Mouse (Mus musculus) WW6 (cell line): ENCODE data around the gene Gna14.

ENCODE experiments used
- DNase-seq: peaks from one replicate; pipeline ENCODE4 v3.0.0-alpha.2; 2013; ENCODE audit warnings: low read depth, low spot score

The Gna14 gene

DNA sequence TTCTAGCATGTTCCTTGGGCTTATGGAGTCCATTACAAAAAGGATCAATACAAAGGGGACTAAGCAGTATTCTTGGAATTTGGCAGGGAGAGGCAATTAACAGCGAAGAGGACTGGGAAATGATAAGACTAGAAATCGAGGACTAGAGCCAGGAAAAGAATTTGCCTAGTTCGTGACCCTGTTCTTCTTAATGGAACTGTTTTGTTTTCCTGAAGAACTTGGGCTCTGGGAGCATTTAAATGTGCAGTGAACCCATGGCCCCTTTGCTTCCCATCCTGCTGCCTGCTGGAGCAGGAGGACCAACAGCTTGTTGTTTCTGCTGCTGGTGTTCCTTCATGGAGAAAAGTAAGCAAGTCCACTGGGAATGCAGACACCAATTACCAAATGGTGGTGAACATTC is 15.3 kb downstream of the Gna14 start:
- DNase-seq = no peak

DNA sequence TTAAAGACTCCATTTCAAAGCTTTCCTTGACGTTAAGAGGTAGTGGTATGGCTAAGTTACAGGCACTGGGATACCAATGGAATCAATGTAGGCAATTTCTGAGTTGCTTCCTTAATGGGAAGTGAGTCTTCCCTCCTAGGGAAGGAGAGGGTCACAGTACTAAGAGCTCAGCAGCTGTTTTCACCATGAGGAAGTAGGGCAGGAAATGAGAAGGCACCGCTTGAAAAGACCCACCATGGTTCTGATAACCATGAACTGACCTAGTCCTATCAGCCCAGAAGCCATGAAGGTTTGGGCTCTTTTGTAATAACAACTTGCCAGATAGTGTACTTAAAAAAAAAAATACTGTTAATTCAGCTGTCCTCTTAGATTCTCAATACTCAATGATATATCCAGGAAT is 20.6 kb downstream of the Gna14 start:
- DNase-seq = no peak

DNA sequence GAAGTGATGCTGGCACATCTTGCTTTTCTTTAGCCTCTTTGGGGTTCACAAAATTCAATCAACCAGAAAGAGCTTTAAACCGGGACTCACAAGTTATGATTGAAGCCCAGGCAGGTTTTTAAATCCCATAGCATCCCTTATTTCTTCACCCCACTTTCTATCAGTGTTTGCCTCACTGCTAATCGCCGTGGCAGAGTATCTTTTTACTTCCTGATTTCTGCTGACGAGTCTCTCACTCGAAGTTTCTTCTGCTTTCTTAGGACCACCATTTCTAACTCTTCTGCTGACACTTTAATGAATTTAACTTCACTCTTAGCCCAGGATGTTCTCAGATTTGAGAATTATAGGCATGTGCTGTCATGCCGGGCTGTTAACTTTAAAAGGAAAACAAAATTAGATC is 21.6 kb downstream of the Gna14 start:
- no peak for DNase-seq

DNA sequence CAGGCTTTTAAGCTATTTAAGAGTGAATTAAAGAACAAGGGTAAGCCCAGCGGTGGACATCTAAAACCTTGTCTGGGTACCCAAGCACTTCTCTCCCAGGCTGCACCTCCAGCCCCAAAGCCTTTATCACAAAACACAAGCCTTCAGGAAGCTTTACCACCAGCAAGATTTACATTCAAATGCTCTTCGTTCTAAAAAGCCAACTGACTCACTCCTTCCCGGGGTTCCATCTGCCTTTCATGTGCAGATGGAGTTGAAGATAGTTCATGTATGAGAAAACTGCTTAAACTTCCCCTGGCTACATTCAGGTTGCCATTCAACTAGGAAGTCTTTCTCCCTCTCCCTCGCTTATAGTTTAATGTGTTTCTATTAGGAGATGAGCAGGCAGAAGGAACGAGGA is 23.8 kb downstream of the Gna14 start:
- no peak for DNase-seq

DNA sequence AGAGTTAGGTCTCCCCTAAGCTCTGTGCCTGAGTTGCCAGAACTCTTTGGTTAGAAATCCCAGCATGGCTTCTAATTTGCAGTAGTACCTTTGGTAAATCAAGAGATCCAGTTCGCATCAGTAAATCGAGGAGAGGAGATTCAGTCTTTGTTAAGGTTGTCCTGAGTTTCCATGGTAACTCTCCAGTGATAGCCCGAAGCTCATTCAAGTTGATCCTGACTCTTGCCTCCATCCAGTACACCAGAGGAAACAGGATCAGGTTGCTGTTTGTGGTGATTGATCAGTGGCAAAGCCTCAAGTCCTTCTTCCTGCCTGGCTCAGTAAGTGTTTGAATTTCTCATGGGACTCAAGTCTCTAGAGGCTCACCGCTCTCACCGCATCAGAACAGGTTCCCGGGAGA is 24.7 kb downstream of the Gna14 start:
- no peak for DNase-seq

DNA sequence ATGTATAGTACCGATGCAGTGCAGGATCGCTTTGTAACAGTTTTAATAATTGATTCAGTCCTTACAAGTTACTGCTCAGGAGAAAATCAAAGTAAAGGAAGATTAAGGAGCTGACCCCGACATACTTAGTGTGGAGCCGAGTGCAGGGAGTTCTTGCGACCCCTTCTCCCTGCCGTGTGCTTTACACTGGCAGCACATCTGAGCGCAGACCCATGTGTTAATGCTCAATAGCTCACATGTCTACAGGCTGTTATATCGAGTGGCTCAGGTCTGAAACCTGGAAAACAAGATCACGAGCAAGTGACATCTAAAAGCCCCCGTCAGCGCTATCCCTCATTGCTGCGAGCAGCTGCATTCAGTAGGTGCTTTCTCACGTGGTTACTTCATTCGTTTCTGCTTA is 25.3 kb downstream of the Gna14 start:
- no peak for DNase-seq

DNA sequence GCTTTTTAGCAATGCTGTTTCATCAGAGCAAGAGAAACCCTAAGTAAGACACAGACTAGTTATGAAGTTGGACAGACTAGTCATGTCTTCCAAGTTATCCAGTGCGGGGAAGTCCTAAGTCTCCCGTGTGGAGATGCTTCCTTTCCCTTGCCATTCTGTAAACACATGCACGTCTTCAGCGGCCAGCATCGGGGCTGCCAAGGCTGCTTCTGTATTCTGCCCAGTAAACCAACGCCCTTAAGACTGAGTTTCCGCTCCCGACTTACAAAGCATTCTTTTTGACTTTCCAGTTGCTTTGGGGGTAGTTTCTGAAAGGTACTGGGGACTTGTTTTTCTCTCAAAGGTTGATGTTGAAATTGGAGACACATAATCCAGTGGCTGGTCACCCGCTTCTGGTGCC is 26.9 kb downstream of the Gna14 start:
- no peak for DNase-seq

DNA sequence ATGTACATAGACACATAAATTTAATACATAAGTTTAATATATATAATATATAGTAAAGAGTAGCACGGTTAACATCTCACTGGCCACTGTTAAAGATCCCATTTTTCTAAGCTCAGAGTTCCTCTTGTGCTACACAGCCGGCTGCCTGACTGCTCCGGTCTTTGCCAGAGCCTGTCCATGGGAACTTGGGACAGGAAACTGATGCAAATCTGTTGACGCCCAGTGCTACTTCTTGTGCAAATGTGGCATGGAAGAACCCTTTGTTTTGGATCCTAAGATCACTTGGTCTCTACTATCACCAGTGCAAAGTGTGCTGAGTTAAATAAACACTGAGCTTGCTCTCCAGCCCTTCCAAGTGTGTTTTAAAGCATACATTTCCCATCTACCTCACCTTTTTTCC is 29.2 kb downstream of the Gna14 start:
- no peak for DNase-seq

DNA sequence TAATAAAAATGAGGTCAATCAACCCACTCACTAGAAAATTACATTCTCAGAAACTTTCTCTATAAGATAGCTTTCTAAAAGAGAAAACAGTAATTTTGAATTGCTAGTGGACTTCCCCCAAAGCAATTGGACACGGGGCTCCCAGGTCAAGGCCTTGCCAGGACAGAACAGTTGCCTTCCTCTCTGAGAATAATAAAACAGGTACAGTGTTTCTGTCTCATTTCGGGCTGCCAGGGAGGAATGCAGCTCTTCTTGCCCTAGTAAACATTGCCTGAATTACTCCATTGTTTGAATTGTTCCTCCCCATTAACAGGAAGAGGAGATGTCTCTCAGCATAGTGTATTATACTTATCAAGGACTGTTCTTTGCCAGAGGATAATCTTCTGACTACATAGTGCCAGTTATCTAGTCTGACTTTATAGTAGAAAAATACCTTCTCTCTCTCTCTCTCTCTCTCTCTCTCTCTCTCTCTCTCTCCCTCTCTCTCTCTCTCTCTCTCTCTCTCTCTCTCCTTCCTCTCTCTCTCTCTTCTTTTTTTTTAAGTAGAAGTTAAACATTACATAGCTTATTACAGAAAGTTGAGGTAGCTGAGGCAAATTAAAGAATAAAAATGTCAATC is 33.3 kb downstream of the Gna14 start:
- DNase-seq = no peak

DNA sequence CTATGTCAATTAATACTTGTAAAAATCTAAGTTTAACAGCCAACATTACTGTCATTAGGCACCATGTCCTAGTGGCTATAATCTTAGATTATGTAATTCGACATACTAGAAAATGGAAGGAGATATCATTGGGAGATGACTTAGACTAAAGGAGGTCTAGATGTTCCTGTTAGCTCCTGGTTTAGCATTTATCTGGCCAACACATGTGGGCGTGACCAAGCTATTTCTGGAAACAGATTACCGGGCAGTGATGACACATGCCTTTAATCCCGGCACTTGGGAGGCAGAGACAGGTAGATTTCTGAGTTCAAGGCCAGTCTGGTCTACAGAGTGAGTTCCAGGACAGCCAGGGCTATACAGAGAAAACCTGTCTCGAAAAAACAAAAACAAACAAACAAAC is 37.1 kb downstream of the Gna14 start:
- DNase-seq = no peak

DNA sequence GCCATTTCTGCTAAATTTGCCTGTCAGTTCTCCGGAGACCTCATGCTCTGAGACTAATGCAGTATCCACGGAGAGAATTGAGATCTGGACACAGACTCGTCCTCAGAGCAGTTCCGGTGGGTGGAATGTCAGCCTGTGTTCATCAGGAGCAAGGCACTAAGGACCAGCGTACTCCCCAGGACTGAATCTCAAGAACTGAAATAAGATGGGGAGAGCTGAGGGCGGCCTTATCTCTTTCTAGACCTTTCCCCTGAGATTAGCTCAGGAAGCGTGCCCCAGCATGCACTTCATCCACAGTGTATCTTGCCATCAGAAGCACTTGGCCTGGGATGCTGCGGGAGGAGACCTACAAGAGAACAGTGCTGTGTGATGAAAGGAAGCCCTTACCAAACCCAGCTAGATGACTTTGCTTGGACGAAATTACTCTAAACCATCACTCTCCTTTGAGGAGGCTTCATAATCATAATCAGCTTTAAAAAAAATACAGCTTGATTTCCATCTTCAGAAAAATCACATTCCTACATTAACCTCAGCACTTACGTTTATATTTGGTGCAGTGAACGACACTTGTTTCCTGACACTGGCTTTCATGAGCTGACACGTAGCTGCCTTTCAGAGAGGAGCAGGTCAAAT is 41.9 kb downstream of the Gna14 start:
- DNase-seq = no peak

DNA sequence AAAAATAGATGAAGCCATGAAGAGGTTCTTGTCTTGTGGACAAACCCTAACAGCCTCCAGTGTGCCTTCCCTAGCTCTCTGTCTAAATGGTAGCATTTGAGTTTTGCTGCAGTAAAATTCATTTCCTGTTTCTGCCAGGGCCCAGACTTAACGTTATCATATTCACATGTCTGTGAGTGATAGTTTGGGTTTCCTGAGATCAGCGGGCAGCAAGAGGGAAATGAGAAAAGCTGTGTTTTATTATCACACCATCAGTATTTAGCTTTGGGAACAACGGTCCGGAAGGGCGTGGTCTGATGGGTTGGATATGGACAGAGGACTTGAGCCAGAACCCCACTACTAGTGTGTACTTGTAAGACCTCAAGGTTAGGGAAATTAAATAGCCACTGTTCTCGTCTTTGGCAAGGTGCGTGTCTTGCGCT is 42.6 kb downstream of the Gna14 start:
- no peak for DNase-seq

DNA sequence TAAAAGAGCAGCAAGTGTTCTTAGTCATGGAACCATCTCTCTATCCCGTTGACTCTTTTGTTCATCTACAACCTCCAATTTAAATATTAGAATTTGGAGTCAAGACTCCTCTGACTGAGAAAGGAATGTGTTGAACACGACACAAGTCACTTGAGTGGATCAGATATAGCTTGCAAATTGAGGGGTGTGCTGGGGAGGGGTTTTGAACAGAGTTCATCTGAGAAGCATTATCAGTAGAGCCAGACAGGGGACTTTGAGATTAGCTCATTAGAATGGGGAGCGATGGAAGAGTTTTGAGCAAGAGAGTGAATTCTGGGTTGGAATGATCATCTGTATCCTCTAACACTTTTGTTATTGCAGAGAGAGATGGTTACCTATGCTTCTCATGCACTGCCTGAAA is 46.5 kb downstream of the Gna14 start:
- no peak for DNase-seq

DNA sequence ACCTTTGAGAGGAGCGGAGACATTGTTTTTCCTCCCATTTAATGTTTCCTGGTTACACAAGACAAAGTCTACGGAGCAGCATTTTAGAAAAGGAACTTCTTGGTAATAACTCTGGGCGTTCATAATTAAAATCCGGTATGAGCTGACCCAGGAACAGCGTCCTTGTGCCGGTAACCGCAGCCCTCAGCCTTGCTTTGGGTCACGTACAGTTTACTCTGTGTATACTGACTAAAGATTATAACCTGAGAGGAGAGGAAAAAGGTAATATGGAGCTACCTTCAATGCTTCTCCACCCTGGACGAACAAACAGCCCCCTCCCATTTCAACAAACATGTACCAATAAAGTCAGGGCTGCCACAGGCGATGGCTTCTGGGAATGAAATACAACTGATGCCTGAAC is 48.7 kb downstream of the Gna14 start:
- DNase-seq = no peak

DNA sequence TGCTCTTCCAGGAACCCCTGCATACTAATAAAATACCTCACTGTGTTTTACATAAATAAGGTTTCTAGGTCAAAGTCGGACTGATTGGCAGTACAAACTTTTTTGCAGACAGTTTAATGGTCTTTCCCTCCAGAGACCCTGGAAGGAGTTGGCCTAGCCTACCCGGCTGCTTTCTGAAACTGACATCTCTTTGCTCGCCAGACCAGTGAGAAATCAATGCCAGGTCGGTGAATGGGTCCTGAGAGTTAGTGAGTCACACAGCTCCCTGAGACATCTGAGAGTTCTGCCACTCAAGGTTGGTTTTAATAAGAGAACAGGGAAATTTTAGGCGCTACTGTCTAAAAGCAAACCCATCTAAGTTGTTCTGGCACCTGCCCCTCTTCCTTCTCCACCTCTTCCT is 49.1 kb downstream of the Gna14 start:
- DNase-seq = no peak

DNA sequence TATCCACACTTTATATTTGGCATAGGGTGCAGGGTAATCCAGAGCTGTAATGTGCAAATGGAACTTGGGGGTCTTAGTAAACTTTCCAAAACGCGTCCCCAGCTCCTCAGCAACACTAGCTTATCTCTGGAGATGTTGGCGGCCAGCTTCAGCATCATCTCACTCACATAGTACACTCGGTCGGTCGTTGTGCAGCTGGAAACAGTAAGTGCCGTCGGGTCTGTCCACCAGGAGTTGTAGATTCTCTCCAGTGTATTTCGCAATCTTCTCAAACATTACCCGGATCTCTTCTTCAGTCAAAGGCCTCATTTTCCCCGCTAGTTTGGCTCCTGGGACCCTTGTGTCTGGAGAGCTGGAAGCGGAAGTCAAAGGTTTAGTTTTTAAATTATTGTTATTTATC is 55.2 kb downstream of the Gna14 start:
- DNase-seq = no peak

DNA sequence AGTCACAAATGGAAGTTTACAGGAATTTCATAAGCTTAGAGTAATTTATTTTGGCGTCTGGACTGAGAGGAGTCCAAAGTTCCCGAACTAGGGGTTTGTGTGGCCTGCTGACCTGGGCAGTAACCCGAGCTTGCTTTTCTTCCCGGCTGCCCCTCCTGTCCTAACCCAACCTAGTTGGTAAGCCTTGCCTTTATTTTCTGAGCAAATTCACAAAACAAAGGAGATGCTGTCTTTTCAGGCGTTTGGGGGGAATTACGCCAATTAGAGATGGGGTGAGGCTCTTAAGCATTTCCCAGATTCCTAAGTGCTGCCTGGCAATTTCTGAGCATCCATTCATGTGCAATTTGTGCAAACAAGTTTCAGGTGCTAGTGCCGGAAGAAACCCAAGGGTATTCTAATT is 55.9 kb downstream of the Gna14 start:
- DNase-seq = peak; percentile 13

DNA sequence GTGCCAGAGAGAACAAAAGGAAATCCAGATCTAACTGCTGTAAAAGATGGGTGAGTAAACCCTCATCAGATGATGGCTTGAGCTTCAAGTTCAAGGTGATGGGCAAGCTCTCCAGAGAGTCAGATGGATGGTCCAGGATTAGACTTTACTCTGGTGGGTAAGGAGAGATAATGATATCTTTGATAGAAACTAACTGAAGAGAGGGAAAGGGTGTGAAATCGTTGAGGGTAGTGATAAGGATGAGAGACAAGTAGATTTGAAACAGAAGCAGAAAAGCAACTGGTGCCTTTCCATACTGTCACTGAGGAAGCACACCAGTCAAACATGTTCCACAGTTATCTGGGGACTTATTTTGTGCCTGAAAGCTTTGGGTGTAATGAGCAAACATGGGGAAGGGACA is 56.9 kb downstream of the Gna14 start:
- no peak for DNase-seq

DNA sequence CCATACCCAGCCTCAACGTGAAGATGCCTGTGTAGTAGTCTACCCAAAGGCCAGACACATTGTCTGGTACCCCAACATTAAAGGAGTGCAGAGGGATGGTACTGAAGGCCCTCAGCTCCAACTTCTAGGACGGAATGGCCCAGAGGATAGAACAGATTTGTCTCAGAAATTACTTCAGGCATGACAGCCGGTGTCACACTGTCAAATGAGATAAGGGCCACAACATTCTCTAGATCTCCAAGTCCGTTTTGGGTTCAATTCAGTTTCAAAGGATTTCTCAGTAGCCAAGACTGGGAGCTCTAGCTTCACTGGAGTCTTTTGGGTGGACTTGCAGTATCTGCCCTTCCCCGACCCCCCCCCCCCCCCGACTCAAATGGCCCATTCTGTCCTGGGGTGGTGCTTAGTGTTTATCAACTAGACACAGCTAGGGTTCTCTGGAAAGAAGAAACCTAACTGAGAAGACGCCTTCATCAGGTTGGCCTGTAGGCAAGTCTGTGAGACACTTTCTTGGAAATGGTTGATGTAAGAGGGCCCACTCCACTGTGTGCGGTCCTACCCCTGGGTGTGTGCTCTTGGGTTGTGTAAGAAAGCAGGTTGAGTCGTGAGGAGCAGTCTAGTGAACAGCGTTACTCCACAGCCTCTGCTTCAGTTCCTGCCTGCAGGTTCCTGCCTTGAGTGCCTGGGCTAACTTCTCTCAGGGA is 59.4 kb downstream of the Gna14 start:
- no peak for DNase-seq

DNA sequence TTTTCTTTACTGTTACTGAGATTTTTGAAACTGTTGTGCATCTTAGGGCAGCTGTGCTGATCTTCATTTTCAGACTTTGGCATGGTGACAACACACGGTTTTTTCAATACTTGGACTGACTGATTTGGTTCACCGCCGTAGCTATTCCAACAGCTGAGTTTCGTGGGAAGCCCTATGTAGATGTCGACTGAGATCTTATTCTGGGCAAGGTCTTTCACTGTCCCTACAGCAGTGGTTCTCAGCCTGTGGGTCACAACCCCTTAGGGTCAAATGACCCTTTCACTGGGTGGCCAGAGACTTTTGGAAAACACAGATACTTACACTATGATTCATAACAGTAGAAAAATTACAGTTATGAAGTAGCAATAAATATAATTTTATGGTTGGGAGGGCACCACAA is 60.5 kb downstream of the Gna14 start:
- DNase-seq = no peak

DNA sequence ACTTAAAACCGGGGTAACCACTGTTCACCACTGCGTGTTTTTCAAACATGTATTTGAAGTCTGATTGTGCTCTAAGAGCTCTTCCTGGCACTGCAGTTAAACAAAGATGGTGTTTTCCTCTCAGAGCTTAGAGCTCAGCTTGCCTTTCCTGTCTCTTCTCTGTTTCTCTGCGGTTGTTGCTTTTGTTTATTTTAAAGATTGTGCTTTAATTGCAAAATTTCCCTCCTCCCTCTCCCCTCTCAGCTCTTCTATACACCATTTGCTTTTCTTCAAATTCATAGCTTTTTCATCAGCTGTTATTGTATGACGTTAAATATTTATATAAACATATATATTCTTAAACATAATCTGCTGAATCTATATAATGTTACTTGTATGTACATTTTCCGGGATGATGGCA is 66.5 kb downstream of the Gna14 start:
- no peak for DNase-seq

DNA sequence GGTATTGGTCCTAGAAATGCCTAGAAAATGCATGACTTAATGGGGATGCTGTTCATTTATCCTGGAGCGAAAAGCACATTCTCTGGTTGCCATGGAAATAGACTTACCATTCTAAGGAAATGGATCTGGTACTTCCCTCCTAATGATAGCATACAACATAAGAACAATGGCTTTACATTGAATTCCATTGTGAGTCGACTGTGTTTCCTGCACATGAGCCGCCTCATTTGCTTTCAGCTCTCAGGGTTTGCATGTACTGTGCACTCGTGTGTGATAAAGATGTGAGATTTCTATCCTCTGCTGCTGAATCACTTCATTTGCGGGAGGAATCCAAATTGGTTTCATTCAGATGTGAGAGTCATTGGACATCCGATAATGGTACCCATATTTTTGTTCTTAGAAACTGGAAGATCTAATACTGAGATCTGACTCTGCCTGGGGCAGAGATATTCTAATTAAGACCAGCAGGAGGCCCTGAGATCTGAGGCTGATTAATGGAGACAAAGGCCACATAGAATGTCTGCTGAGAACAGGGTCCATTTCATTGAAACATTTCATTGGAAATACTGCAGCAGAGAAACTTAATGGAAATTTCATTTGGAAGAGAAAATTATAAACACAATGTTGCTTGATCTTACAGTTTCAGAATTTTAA is 71.3 kb downstream of the Gna14 start:
- no peak for DNase-seq
